In genomic region chr17:8991160-8991559, GRCm38 (mm10) we compare ENCODE assay signal across 8 mouse cellular contexts. TPM values are rescaled to one million over a fixed set of nuclear protein-coding genes. Genes with fewer than 3 reads are reported as not detected.
A peak's percentile ranks its signal among the peaks of the same experiment; 100 is the strongest.
DNase-seq lines count a peak whose midpoint lies in the region; ATAC-seq and TF ChIP-seq lines count a peak whose summit lies in the region.
"Had no signal": no experiment of that assay in that cellular context is flagged by ENCODE, and none has a peak within 500 bp of the region (broad histone marks: within the 10 kb centered on the region; RNA-seq: fewer than 3 reads in every experiment).

No protein-coding gene starts in this region.

- H3K9ac ChIP-seq in ES-Bruce4 (ENCODE audit: low read depth, poor library complexity, severe bottlenecking), result no peak overlapping the region
- H3K9ac ChIP-seq: limb, embryonic 12.5 days had no signal

- H3K27ac ChIP-seq in ES-Bruce4 (ENCODE audit: insufficient read depth, low read length), result no peak overlapping the region
- no peak overlapping the region for H3K27ac ChIP-seq in bone marrow, adult 2 months (ENCODE audit: control insufficient read depth, insufficient read depth, low read depth, low read length, poor library complexity)
- H3K27ac ChIP-seq: limb, embryonic 12.5 days had no signal

- no peaks in the 10 kb centered on the region for H3K4me1 ChIP-seq in ES-Bruce4 (ENCODE audit: control insufficient read depth, insufficient read depth, low read length)
- H3K4me1 ChIP-seq in bone marrow, adult 2 months (ENCODE audit: control insufficient read depth, insufficient read depth, low read length), result peaks cover 3% of the 10 kb centered on the region

- TF ChIP-seq POLR2A in ES-Bruce4 (IDR thresholded peaks at IDR 0.05; ENCODE audit: insufficient read depth, low read length), result no peak
- TF ChIP-seq POLR2A in bone marrow, adult 2 months (IDR thresholded peaks at IDR 0.05; ENCODE audit: borderline replicate concordance, control insufficient read depth, low read depth, low read length), result no peak

- DNase-seq in layer of hippocampus, adult 11-12 months (ENCODE audit: low spot score), result peak; percentile 54
- no peak for DNase-seq in layer of hippocampus, adult 9-10 months (ENCODE audit: low spot score)
- DNase-seq in ovary, adult 18-20 months (ENCODE audit: low spot score), result no peak
- DNase-seq in Muller cell, postnatal 12 days (ENCODE audit: inconsistent ontology term), result no peak

- no peak overlapping the region for H3K4me3 ChIP-seq in ES-Bruce4 (ENCODE audit: low read depth, low read length)
- H3K4me3 ChIP-seq in bone marrow, adult 2 months (replicated peaks; ENCODE audit: control insufficient read depth, low read depth, low read length), result no peak overlapping the region
- H3K4me3 ChIP-seq: limb, embryonic 12.5 days had no signal

- ATAC-seq in megakaryocyte progenitor cell, adult 5-6 weeks (replicated peaks; ENCODE audit: poor library complexity), result peak; percentile 60

- H3K36me3 ChIP-seq in ES-Bruce4 (ENCODE audit: control insufficient read depth, insufficient read depth, low read length, poor library complexity, severe bottlenecking), result no peaks in the 10 kb centered on the region

- TF ChIP-seq EP300 in ES-Bruce4 (IDR thresholded peaks at IDR 0.05; ENCODE audit: insufficient read depth, low read depth, low read length), result no peak

- H3K9me3 ChIP-seq in ES-Bruce4 (replicated peaks; ENCODE audit: control insufficient read depth, insufficient read depth, low read length, poor library complexity, severe bottlenecking), result no peaks in the 10 kb centered on the region
- H3K9me3 ChIP-seq: limb, embryonic 12.5 days had no signal

- peak; percentile 39 for TF ChIP-seq CTCF in ES-Bruce4 (IDR thresholded peaks at IDR 0.05; ENCODE audit: low read depth, low read length)
- 0 out of 2 replicates have a peak, but pooled peaks have one; percentile 25 for TF ChIP-seq CTCF in bone marrow, adult 2 months (IDR thresholded peaks at IDR 0.05; ENCODE audit: control insufficient read depth, insufficient read depth, low read length)

- no peaks in the 10 kb centered on the region for H3K27me3 ChIP-seq in ES-Bruce4 (ENCODE audit: control insufficient read depth, insufficient read depth, low read length, poor library complexity, severe bottlenecking)
- H3K27me3 ChIP-seq: limb, embryonic 12.5 days had no signal

- 53% methylated on average over 8 of the region's 8 CpGs for WGBS in bone marrow, adult 2 months

RNA-seq across cellular contexts. Expression of gene 1700010I14Rik, which starts 3.0 kb away (rescaled TPM):
- not detected in 2 replicates for polyA plus RNA-seq in ES-Bruce4 (2011; ENCODE audit: insufficient read depth, insufficient read length, low read depth, missing spikeins)
- 2.3 and 5.4 TPM in 2 replicates for polyA plus RNA-seq in bone marrow, adult 2 months (2011; ENCODE audit: insufficient read depth, insufficient read length, low replicate concordance, missing spikeins)
- 4.0 and 5.7 TPM in 2 replicates for total RNA-seq in megakaryocyte progenitor cell, adult 5-6 weeks (2015)
- 5.2 and 7.6 TPM in 2 replicates for total RNA-seq in megakaryocyte progenitor cell, adult 5-6 weeks (2017)
